Mouse (Mus musculus): ENCODE data around the gene Tubb4a.

DNA sequence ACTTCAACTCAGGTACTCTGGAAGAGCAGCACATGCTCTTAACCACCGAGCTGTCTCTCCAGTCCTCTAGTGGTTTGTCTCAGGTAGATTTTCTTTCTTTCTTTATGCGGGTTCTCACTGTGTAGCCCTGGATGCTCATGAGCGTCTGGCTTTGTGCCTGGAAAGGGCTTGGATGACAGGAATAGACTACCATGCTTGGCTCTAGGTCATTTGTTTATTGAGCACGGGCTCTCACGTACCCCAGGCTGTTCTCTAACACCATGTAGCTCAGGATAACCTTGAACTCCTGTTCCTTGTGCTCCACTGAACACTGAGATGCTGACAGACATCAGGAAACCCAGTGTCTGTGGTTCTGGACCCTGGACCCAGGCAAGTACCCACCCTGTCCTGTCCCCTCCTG lies 5.1 kb downstream of the Tubb4a start:
- TF ChIP-seq CTCF (IDR thresholded peaks at IDR 0.05; ENCODE audit: borderline replicate concordance, insufficient read depth, low read length) = no peak
- no peak for TF ChIP-seq POLR2A (IDR thresholded peaks at IDR 0.05; ENCODE audit: low read depth, low read length)
